Mouse (Mus musculus): ENCODE results near the gene Gm37240.

DNA sequence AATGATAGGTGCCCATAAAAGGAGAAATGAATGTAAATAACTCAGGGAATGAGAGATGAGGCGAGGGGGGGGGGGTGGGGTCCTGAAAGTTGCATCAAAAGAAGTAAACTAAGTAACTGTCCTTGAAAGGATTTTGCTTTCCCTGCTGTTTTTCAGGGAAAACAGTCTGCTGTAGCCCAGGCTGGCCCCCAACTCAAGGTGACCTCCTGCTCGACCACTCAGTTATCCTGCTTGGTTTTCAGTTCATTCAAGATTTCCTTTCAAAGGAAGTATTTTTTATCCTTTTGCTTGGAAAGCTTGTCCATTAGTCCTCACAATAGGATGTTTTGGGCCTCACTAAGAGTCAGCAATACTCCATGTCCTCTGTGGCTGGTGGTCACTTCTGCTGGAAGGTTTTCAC, 547.4 kb downstream of the Gm37240 start:
- no peak for TF ChIP-seq CTCF (IDR thresholded peaks at IDR 0.05; ENCODE audit: borderline replicate concordance, extremely low read depth, insufficient read depth, insufficient read length)
- no peak for TF ChIP-seq POLR2A (IDR thresholded peaks at IDR 0.05; ENCODE audit: borderline replicate concordance, extremely low read depth, insufficient read depth, insufficient read length, poor library complexity, severe bottlenecking)
